Mouse (Mus musculus): ENCODE data around the gene Fam214a.

The Fam214a gene

GRCm38 (mm10) chr9:74952756-74953247, at the start of gene Fam214a:
TSS of gene Fam214a (plus strand) at chr9:74952884.
- peak; percentile 95 for DNase-seq (ENCODE audit: low read depth)

GRCm38 (mm10) chr9:74904866-74905508, 47.7 kb upstream of the Fam214a start:
- peak; percentile 87 for DNase-seq (ENCODE audit: low read depth)

- DNase-seq (ENCODE audit: low read depth), result peak; percentile 20
These were observed 45.7 kb upstream of the Fam214a start for GRCm38 (mm10) chr9:74906951-74907350.

DNA sequence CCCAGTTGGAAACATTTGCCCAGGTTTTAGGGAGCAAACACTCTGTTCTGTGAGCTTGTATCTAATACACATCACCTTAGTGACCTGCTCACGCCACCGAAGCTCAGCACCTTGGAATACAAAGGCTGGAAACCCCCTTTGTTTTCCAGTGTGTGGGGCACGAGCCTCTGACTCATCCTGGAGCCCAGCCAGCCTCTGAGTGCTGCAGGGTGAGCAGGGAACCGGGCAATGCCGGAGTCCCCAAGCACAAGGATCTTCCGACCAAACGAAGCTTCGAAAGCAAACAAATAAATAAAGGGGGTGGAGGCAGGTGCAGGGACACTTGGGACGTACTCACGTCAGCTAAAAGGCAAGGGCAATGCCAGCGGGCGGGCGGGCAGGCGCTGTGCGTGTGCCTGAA, 43.4 kb upstream of the Fam214a start:
- no peak for DNase-seq (ENCODE audit: low read depth)

- DNase-seq (ENCODE audit: low read depth), result no peak
These were observed 42.4 kb upstream of the Fam214a start for GRCm38 (mm10) chr9:74910226-74910759.

GRCm38 (mm10) chr9:74911430-74911829, 41.3 kb upstream of the Fam214a start:
- no peak for DNase-seq (ENCODE audit: low read depth)

- no peak for DNase-seq (ENCODE audit: low read depth)
These were observed 40.8 kb upstream of the Fam214a start for GRCm38 (mm10) chr9:74911919-74912318.

- no peak for DNase-seq (ENCODE audit: low read depth)
These were observed 39.9 kb upstream of the Fam214a start for GRCm38 (mm10) chr9:74912619-74913376.

DNA sequence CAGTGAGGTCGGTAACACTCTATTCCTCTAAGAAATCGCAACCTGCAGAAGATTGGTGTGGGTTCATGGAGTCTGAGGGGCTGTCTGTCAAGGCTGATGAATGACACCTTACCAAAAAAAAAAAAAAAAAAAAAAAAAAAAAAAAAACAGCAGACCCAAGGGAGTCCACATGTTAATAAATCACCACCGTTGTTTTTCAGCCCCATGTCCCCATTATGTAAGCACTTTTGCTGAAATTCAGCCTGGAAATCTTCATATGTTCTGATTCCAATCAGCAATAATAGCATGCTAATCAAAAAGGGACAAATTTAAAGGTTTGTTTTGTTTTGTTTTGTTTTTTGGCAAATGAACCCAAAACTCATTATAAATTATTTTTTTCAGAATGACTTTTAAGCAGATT, 37.1 kb upstream of the Fam214a start:
- DNase-seq (ENCODE audit: low read depth), result no peak

GRCm38 (mm10) chr9:74920450-74920849, 32.2 kb upstream of the Fam214a start:
- DNase-seq (ENCODE audit: low read depth), result no peak

- DNase-seq (ENCODE audit: low read depth), result no peak
These were observed 31.3 kb upstream of the Fam214a start for GRCm38 (mm10) chr9:74921422-74921821.

DNA sequence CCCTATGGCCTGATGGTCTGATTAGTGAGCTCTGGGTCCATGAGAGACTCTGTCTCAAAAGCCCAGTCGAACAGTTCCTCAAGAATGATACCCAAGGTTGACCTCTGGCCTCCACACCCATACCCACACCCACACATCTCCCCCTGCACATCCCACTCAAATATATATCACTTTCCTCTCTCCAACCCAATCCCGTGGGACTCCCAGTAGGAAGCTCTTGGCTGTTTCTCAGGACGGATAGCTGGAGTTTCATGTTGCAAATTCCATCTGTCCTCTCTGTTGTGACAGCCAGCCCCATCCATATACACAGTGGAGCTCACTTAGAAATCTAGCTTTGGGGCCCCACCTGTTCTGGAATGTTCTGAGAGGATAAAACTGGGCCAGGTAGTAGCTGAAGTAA, 29.8 kb upstream of the Fam214a start:
- no peak for DNase-seq (ENCODE audit: low read depth)

DNA sequence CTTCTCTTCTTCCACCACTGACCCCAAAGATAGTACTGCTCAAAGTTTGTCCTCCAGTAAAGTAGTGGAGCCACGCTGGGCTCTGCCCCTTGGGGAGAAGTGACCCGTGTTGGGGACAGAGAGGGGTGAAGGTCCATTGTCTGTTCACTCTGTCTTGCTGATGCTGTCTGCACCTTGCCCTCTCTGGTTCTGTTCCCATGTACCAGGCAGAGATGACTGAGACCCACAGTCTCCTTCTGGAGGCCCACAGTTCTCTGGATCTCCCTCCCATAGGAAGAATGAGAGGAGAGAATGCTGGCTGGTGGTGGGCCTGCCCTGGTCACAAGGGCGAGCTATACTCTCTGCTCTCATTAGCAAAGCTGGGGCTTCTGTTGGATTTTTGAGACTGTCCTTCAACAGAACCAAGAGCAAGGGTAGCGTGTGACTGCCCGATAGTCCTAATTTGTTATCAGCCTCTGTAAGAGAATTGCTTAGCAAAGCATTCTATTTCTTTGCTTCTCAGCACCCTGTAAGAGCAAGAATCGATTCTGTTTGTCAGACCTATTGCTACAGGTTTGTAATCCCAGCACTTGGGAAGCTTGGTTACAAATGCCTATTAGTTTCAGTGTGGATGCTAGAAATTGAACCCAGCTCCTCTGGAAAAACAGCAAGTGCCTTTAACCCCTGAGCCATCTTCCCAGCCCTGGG, 29.2 kb upstream of the Fam214a start:
- no peak for DNase-seq (ENCODE audit: low read depth)

GRCm38 (mm10) chr9:74925220-74925769, 27.4 kb upstream of the Fam214a start:
- no peak for DNase-seq (ENCODE audit: low read depth)

DNA sequence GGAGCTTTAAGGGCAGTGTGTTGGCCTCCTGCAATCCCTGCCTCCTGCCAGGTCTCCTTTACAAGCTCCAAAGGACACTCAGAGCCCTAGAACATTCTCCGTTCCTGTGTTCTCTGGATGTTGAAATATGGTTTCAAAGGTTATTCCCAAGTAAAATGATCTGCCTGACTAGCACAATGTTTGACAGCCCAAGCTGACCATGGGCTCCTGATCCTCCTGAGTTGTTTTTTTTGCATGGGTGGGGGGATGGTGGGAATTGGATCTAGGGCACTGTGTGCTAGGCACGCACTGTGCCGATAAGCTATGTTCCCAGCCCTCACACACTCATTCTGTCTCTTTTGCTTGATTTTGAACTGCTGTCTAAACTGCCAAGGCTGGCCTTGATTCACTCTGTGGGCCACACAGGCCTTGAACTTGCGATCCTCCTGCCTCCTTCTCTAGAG, 22.7 kb upstream of the Fam214a start:
- DNase-seq (ENCODE audit: low read depth), result no peak

DNA sequence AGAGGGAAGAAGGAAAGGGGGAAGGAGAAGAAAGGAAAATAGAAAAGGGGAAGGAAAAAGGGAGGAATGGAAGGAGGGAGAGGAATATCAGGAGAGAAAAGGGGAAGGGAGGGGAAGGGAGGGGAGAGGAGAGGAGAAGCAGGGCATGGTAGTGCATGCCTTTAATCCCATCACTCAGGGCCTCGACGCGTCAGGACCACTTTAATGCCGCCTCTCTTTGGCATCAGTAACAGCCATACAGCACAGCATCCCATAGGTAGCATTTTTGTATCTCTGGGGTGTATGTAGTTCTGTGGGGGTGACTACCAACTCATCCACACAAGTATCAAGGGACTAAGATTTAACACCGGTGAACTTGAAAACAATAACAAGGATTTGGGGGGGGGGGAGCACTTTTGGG, 22.0 kb upstream of the Fam214a start:
- no peak for DNase-seq (ENCODE audit: low read depth)

DNA sequence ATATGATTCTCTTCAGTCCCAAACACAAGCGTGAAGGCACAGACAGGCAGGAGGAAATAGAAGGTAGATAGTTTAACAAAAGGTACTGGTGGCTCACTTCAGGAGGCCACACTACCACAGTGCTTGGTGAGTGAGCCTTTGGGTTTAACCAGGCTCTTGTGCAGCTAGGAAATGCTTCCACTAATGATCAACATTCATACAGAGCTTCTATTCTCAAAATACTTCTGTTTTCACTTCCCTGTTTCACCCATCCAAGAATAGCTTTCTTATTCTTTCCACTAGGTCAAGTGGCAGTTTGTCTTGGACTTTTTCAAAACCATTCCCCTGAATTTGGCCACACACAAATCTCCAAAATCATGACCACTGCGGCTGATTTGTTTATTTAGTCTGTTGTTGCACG, 17.4 kb upstream of the Fam214a start:
- no peak for DNase-seq (ENCODE audit: low read depth)

- no peak for DNase-seq (ENCODE audit: low read depth)
These were observed 14.9 kb upstream of the Fam214a start for GRCm38 (mm10) chr9:74937761-74938160.

- no peak for DNase-seq (ENCODE audit: low read depth)
These were observed 13.8 kb upstream of the Fam214a start for GRCm38 (mm10) chr9:74938670-74939534.

- no peak for DNase-seq (ENCODE audit: low read depth)
These were observed 5.8 kb upstream of the Fam214a start for GRCm38 (mm10) chr9:74946713-74947402.

- peak; percentile 70 for DNase-seq (ENCODE audit: low read depth)
These were observed 1.2 kb upstream of the Fam214a start for GRCm38 (mm10) chr9:74951491-74951890.
